Mouse (Mus musculus) adrenal gland, postnatal 25 days (tissue): ENCODE results near the gene Gucy2f. TPM values are rescaled to one million over a fixed set of nuclear protein-coding genes. Genes with fewer than 3 reads are reported as not detected.
A peak's percentile ranks its signal among the peaks of the same experiment; 100 is the strongest.
"Not testable (repeated sequence)": the region's sequence is repeated elsewhere in the genome, so short reads cannot be mapped to it uniquely, and the experiment has no call there.

Experiments used
- DNase-seq: peaks from one replicate; pipeline ENCODE4 v3.0.0; 2021; ENCODE audit warnings: mixed read lengths
- long read RNA-seq: library from polyadenylated mRNA; stranded (forward); transcript quantifications from one replicate; pipeline ENCODE4 v2.0.0, GENCODE M21; 2021
- total RNA-seq: library from RNA; stranded (reverse); gene quantifications from 2 replicates; pipeline ENCODE4 v1.2.3, GENCODE M21; 2021

Gene Gucy2f
- total RNA-seq = not detected in 2 replicates
- long read RNA-seq = 0 reads

DNA sequence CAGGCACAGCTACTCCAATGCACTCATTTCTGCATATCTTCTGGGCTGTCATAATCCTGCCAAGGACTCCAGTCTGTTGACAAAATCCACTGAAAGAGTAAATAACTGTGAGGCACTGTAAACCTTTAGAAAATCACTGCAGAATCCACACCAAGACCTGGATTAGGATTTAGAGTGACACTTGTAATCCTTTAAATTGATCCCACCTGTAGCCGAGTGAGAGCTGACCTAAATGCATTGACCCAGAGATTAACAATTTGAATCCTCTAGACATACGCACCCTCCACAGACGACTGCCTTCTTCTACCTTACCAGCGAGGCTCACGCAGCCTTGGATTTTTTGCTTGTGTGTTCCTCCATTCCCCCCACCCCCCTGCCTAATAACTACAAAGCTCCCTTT is at the start of gene Gucy2f:
Gene Gucy2f (minus strand): TSS at position 101 of the 400 bp plus-strand sequence.
- no peak for DNase-seq

DNA sequence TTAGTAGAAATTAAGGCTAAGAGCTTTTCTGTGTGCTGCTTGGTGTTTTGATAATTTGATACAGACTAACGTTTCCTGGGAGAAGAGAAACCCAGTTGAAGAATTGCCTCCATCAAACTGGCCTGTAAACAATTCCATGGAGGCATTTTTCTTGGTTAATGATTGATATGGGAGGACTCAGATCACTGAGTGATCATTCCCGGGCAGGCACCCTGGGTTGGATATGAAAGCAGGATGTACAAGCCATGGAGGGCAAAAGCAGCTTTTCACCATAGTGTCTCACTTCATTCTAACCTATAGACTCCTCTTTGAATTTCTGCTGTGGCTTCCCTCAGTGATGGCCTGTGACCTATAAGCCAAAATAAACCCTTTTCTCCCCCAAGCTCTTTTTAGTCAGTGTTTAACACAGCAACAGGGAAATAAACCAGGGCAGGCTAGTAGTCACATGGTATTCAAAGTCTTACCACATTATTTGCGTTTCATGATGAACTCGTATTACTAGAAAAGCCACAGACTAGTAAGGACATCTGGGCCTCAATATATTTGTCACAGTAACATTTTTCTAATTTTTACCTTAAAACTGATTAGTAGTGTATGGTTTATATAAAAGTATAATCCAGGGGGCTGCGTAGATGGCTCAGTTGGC is 49.1 kb upstream of the Gucy2f start:
- DNase-seq = no peak

DNA sequence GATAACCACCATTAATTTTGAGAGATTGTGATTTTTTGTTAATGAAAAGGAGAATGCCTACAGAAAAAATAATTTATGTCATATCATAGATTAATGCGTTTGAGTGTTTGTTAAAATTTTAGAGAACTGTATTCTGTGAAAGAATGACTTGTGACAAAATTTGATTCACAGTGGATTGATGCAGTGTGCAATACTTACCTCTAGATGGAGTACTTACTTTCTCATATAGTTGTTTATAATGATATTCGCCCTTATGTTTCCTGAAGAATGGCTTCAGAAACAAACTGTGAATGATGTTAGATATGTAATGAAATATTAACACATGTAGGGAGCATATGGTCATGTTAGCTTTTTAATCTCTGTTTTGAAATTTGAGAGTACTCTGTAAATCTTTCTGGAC is 40.4 kb upstream of the Gucy2f start:
- DNase-seq = no peak

DNA sequence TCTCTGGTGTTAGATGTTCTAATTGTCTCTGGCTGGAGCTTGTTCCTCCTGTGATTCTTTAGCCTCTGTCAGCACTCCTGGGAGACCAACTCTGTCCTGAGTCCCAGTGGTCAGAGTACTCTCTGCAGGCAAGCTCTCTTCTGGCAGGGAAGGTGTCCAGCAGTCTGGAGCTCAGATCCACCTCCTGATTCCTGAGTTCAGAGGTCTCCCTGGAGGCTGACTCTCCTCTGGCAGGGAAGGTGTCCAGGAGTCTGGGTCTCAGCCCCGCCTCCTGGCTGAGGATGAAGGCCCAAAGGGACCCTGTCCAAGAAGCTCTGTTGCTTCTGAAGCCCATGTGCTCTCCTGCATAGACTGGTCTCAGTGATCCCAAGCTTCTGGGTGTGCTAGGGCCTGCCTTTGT is 39.4 kb upstream of the Gucy2f start:
- not testable (repeated sequence) for DNase-seq

DNA sequence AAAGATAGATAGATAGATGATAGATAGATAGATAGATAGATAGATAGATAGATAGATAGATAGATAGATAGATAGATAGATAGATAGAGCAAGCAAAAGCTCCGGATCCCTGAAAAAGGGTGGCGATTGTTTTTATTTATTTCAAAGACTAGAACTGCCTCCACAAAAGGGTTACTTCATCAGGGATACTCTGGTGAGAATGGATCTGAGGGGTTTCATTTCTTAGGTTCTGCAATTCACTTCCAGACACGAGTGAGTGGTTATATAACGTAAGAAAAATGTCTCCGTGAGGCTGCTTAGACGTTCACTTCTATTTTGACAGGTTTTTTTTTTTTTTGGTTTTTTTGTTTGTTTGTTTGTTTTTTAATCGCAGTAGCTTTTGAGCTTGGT is 32.0 kb upstream of the Gucy2f start:
- no peak for DNase-seq

DNA sequence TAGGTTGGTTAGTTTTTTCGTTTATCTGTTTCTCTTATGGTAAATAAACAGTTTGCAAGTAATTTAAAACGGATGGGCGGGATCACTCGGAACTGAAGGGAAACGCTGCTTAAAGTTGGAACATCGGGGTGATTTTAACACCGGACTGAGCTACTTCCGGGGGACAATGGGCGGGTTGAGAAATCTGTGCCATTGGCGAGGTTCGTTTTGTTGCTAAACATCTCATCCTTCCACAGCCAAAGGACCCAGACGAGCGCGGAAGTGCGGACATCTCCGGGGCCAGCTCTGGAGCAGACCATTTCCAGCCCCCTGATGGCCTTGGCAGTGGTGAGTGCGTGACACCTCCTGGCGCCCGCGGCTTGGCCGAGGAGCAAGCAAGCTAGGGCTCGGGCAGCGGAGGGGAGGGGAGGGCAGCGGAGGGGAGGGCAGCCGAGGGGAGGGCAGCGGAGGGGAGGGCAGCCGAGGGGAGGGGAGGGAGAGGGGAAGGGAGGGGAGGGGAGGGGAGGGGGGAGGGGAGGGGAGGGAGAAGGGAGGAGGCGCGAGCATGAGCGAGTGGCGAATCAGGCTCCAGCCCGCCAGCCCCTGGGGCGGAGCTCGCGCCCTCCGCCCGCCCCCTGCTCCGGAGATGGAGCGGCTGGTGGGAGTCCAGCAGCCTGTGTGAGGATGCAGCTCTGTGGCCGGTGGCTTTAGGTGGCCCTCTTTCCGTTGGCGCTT is 31.5 kb upstream of the Gucy2f start:
- DNase-seq = peak; percentile 68

DNA sequence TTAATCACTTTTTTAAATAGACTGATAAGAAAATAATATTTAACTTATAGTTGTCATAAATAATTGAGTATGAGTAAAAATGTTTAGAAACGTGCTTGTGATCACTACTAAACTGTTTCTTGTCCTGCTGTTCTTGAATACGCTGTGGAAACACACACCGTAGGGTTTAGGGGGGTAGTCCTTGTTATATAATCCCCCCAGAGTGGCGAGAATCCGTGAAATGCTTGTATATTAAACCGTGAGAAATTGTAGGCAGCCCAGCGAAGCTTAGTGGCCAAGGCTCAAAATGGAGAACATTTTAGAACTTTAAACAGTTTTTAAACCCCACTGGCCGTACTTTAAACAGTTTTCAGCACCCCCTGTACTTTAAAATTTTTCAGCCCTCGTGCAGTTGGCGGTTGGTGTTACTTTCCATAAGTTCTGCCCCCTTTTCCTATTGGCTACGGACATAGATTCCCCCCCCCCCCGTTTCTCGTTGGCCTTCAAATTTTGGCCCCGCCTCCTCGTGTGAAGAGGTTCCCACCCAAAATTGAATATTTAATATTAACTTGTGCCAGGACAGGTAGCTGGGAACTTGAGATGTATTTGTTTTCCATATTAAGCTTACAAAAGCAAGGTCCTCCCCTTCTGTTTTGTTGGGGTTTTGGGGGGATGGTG is 30.8 kb upstream of the Gucy2f start:
- peak; percentile 12 for DNase-seq

DNA sequence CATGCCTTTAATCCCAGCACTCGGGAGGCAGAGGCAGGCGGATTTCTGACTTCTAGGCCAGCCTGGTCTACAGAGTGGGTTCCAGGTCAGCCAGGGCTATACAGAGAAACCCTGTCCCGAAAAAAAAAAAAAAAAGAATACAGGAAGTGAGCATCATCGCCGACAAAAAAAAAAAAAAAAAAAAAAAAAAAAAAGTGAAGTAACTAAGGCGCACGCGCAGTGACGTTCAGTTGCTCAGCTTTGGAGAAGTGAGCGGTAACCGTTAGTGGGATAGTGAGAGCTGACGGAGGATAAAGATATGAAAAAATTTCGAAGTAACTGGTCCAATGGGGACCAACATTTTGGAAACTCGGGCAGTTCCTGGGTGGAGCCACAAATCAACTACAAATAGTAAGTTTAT is 29.8 kb upstream of the Gucy2f start, which contains the start of gene Nxt2:
Gene Nxt2 (plus strand): TSS at position 229 of the 400 bp plus-strand sequence.
- DNase-seq = no peak

DNA sequence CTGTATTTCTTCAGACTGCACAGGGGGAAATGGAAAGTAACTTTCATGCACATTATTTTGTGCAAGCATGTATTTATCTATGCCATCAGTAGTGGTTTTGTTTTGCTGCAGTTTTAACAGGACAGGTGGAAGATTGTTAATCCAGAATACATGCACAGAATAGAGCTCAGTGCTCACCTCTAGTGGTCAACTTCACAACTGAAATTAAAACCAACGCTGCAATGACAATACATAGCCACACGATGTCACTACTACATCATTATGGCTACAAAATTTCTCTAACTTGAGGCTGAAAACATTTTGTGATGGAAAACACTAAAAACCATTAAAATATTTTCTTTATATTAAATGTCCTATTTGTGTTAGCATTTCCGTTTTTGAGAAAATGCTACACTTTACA is 3.6 kb upstream of the Gucy2f start:
- no peak for DNase-seq

DNA sequence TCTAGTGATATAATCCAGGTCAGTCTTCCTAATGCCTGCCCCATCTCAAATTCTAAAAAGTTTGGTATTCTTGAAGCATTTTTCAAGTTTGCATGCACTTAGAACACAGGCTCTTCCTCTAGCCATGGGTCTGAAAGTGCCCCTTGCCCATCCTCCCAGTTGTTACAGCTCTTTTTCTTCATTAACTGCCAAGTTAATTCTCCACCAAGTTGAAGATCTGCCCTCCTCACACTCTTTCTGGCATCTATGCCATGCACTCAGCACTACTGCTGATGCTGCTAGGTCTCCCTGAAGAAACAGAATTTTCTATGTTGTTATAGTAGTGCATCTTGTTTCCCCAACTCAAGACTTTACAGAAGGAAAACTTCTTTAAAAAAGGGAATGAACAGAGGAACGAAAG is 1.2 kb downstream of the Gucy2f start:
- DNase-seq = no peak

DNA sequence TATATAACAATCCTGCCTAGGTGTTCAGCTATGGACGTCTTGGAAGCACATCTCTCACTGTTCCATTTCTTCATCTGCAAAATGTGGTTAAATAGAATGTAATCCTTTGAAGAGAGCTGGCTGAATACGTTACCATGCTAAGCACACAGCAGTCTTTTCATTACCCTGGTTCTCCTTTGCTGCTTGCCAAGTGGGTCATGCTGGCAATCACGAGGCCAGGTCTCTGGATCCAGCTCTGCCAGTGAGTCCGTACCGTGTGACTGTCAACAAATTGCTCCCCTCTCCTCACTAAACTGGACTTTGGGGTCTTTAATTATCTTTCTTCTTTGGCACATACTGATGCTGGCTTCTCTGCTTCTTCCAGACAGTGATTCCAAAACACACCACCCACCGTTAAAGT is 2.3 kb downstream of the Gucy2f start:
- no peak for DNase-seq

DNA sequence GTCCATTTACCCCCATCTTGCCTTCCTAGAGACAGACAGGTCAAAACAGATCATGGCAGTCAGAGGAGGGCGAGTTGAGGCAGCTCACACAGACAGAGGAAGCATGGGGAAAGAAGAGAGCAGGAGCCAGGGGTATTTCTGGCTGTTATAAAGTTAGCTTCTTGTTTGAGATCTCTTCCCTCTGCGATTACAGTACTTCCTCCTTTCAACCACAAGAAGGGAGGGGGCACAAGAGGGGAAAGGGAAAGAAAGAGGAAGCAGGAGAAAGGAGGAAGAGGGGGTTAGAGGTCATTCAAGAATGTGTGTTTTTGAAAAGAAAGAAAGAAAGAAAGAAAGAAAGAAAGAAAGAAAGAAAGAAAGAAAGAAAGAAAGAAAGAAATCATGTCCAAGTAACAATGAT is 6.4 kb downstream of the Gucy2f start:
- DNase-seq = no peak

DNA sequence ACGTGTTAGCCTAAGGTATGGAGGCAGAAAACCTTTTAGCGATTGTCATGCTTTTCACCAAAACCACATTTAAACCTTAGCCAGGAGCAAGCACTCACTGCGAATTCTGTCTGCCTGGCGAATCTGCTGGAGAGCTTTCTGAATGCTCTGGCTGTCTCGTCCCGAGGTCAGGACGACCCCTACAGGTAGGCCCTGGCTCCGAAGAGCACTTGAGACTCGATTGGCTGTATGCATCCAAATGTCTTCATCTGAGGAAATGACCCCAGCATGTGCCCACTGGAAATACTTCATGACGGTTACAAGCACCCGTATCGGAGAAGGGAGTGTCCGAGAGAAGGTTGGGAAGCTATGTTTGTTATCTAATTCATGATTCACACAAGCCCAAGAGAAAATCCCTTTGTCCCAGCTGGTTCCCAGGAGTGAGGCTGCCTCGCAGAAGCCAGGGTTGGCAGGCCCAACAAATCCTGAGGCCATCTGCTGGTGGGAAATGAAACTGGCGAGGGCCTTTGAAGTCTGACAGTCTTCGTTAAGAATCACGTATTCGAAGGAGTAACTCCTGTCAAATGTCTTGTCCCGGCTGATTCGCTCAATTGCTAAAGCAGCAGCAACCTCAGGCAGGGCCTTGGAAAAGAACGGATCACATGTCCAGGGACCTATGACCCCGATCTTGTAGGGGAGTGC is 7.6 kb downstream of the Gucy2f start:
- peak; percentile 32 for DNase-seq

DNA sequence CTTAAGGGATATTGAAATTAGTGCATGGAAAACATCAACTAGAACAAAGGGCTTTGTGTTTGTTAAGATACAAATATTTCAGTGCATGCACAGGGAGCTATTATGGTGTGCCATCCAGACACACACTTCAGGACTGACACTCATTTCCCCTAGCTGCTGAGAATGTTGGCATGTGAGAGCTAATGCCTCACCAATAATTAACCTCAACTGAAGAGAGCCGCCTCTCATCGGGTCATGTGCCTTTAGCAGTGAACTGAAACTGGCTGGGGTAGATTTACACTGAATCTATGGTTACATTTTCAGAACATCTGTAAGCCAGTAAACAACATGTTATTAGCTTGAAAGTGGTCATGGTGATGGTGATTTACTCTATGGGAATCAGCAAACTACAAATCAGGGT is 14.7 kb downstream of the Gucy2f start:
- no peak for DNase-seq

DNA sequence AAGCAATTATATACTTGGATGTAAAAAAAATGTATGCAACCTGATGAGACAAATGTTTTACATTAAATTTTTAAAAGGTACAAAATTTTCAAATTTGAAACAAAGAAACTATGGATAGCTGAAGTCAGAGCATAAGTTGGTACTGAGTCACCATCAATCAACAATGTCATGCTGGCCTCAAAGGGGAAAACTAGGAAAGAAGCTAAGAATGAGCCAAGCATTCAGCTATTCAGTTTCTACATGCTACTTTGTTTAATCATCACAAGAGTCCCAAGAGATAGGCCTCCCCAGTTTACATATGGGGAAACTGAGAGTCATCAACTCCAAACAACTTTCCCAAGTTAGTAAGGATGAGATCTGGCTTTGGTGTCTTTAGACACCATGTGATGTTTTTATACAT is 19.8 kb downstream of the Gucy2f start:
- DNase-seq = no peak

DNA sequence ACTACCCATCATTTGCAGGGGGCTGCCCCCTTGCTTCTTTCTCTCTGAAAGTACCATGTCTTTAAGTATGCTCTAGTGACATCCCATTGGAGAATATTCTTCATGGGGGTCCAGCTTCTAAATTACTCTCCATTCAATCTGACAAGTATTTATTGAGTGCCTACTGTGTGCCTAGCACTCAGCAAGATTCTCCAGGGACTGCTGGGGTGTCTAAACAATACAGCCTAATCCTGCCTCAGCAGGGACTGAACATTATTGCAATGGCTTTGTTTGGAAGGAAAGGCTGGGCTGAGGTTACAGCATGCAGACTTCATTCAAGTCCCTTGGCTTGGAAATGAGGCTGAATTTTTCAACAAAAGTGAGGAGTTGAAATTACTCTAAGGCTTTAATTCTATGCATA is 81.0 kb downstream of the Gucy2f start:
- DNase-seq = no peak

DNA sequence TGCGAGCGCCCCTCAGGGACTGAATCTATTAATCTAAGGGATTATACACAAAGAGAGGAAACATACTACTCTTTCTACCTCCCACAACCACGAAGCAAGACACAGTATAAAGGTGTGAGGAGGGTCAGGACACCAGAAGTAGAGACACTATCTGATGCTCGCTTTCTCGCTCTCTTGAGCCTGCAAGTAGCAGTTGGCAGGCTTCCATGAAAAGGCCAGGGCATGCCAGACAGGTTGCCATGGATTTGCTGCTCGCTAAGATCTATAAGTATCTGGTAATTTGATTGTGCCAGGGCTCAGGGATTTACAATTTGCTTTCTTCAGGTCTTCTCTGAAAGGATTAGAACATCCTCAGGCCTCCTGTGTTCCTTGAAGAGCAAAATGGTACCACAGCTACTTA is 85.5 kb downstream of the Gucy2f start:
- no peak for DNase-seq

DNA sequence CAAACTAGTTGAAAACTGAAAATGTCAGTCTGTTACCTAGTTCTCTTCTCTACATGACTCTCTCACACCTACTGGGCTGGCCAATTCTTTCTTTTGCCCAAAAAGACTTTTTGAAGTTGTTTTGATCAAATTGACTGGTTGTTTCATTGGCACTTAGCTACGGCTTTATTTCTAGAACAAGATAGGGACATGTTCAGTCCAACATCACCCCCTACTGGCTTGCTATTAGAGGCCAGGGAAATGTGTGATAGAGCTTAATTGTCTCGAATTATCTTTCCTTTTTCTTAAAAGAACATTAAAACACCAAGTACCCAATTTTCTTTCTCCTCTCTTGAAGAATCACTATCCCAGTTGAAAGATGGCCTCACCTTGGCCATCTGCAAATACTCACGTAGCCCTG is 99.8 kb downstream of the Gucy2f start:
- peak; percentile 1 for DNase-seq

DNA sequence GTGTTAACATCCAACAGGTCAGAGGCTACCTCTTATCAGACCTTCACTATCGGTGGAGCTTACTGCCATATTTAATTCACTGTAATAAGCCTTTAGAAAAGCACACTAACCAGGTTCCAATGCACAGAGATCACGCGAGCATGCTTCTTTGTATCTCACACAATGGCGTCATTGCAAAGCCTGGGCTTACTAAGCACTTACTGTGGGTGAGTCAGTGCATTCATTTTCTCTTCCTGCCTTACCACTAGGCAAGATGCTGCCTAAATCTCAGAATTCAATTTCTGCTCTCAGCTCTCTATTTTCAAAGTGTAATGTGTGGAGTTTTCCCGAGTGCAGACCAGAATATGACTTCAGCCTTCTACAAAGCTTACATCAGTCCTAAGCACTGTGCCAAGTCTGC is 101.2 kb downstream of the Gucy2f start:
- DNase-seq = no peak

DNA sequence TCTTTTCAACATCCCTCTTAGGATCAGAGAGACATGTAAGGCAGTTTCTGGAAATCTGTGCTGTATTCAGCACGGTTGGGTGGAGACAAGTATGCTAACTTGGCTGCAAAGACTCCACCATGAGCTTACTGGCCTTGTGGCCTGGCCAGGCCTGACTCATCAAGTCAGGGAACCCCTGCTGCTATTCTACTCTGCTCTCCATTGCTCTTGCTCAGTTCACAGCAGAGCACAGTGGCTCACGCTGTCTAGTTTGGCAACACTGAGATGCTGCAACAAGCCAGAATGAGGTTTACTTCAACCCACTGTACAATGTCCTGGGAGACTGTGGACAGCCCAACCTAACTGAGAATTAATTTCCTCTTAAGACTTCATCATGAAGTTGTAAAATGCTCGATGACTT is 134.1 kb downstream of the Gucy2f start:
- DNase-seq = no peak
